In genomic region chr8:53623425-53623824, GRCm38 (mm10) we compare ENCODE assay signal across 33 mouse cellular contexts.
"Had no signal": no experiment of that assay in that cellular context is flagged by ENCODE, and none has a peak within 500 bp of the region (broad histone marks: within the 10 kb centered on the region; RNA-seq: fewer than 3 reads in every experiment).

No protein-coding gene starts in this region.

- H3K9ac ChIP-seq: heart, embryonic 12.5 days; heart, embryonic 13.5 days; heart, embryonic 15.5 days; hindbrain, embryonic 12.5 days; hindbrain, embryonic 13.5 days; hindbrain, embryonic 14.5 days; hindbrain, embryonic 15.5 days; kidney, embryonic 15.5 days had no signal

- ATAC-seq: hindbrain, embryonic 16.5 days; hindbrain, postnatal 0 days; inflammation-experienced regulatory T-cells, adult 6 months had no signal

- H3K36me3 ChIP-seq: heart, embryonic 10.5 days; heart, embryonic 15.5 days; hindbrain, embryonic 12.5 days; hindbrain, embryonic 13.5 days; hindbrain, embryonic 15.5 days; kidney, embryonic 15.5 days had no signal

- H3K27me3 ChIP-seq: heart, embryonic 12.5 days; heart, embryonic 13.5 days; heart, embryonic 15.5 days; hindbrain, embryonic 12.5 days; hindbrain, embryonic 13.5 days; hindbrain, embryonic 15.5 days; kidney, embryonic 15.5 days had no signal

- H3K27ac ChIP-seq: heart, adult 2 months; heart, embryonic 10.5 days; heart, embryonic 13.5 days; heart, embryonic 15.5 days; hindbrain, embryonic 10.5 days; hindbrain, embryonic 12.5 days; hindbrain, embryonic 13.5 days; hindbrain, embryonic 14.5 days; hindbrain, embryonic 15.5 days; hindbrain, postnatal 0 days; kidney, embryonic 15.5 days; kidney, postnatal 0 days; layer of hippocampus, adult 2 months had no signal

- H3K4me1 ChIP-seq: heart, embryonic 12.5 days; hindbrain, embryonic 10.5 days; hindbrain, embryonic 12.5 days; hindbrain, embryonic 13.5 days; hindbrain, embryonic 15.5 days; kidney, embryonic 15.5 days had no signal

- H3K9me3 ChIP-seq: heart, embryonic 10.5 days; heart, embryonic 12.5 days; heart, embryonic 15.5 days; hindbrain, embryonic 10.5 days; hindbrain, embryonic 12.5 days; hindbrain, embryonic 13.5 days; kidney, embryonic 15.5 days had no signal

- H3K4me3 ChIP-seq: heart, adult 2 months; heart, embryonic 10.5 days; heart, embryonic 12.5 days; heart, embryonic 13.5 days; heart, embryonic 15.5 days; hindbrain, embryonic 10.5 days; hindbrain, embryonic 12.5 days; hindbrain, embryonic 13.5 days; hindbrain, embryonic 15.5 days; kidney, embryonic 15.5 days; layer of hippocampus, adult 2 months had no signal

- H3K4me2 ChIP-seq: heart, embryonic 11.5 days; heart, embryonic 12.5 days; heart, embryonic 13.5 days; heart, embryonic 15.5 days; hindbrain, embryonic 12.5 days; hindbrain, embryonic 13.5 days; hindbrain, embryonic 14.5 days; hindbrain, embryonic 15.5 days; kidney, embryonic 15.5 days had no signal

- DNase-seq: heart, adult 2 months; heart, postnatal 10 days; heart, postnatal 14 days; heart, postnatal 36 days; heart, postnatal 4 days; kidney, adult 11 months; kidney, adult 18-20 months; kidney, adult 2 months; kidney, adult 8-10 months; kidney, adult 9 months; kidney, postnatal 10 days; kidney, postnatal 14 days; kidney, postnatal 25 days; kidney, postnatal 36 days; kidney, postnatal 4 days; layer of hippocampus, adult 9-11 months; layer of hippocampus, postnatal 36 days had no signal
